9 mouse cellular contexts compared by ENCODE assay signal in the genomic region with DNA sequence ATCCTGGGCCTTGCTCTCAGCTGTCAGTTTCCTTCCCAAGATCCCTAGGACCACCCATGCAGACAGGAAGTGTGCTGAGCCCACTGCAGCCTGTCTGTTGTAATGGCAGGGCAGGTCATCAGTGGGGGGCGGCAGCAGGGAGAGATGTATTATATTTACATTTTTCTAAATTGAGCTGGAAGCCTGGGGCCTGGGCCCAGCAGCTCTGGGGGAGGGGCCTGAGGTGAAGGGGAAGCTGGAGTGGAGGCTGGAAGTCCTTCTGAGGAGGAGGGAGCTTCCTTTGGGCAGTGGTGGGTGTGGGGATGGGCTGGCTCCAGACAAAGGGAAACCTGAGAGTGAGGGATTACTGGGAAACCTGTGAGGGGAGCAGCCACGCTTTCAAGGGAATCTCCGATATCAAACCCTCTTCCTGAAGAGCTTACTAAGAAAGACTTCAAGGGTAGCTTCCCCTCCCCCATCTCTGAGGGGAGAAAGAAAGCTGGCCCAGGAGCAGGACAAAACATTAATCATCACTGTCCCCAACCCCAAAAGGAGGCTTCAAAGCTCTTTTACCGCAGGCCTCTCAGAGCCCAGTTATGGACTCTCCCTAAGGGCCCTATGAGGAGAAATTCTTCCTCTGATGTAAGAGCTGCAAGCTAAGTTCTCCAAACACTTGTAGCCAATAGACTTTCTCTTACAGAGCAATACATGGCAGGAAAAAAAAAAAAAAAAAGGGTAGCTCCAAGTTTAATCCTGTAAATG.
A peak's percentile ranks its signal among the peaks of the same experiment; 100 is the strongest.
DNase-seq lines count a peak whose midpoint lies in the region; ATAC-seq and TF ChIP-seq lines count a peak whose summit lies in the region.
"Had no signal": no experiment of that assay in that cellular context is flagged by ENCODE, and none has a peak within 500 bp of the region (broad histone marks: within the 10 kb centered on the region; RNA-seq: fewer than 3 reads in every experiment).

No protein-coding gene starts in this region.

- H3K4me1 ChIP-seq in lung, adult 2 months (ENCODE audit: control insufficient read depth, insufficient read depth, low read length): peaks cover 12% of the 10 kb centered on the region
- H3K4me1 ChIP-seq in intestine, embryonic 16.5 days (ENCODE audit: control insufficient read depth, insufficient read depth, low read length): peaks cover 17% of the 10 kb centered on the region
- H3K4me1 ChIP-seq in stomach, embryonic 14.5 days (ENCODE audit: control insufficient read depth, insufficient read depth, low read length): peaks cover 17% of the 10 kb centered on the region
- H3K4me1 ChIP-seq: hindbrain, embryonic 13.5 days had no signal

- no peak overlapping the region for H3K4me2 ChIP-seq in intestine, embryonic 16.5 days (ENCODE audit: low read depth, low read length)
- H3K4me2 ChIP-seq in stomach, embryonic 14.5 days (replicated peaks; ENCODE audit: low read depth, low read length): peak overlapping the region; percentile 13; the same call in 1 of the 2 replicates
- H3K4me2 ChIP-seq: hindbrain, embryonic 13.5 days had no signal

- 45% methylated on average over 4 of the region's 4 CpGs for WGBS in lung, adult 2 months
- WGBS in intestine, embryonic 16.5 days: 13% methylated on average over 4 of the region's 4 CpGs
- WGBS in stomach, embryonic 14.5 days: 3% methylated on average over 4 of the region's 4 CpGs

- H3K36me3 ChIP-seq in intestine, embryonic 16.5 days (ENCODE audit: control insufficient read depth, insufficient read depth, low read length): no peaks in the 10 kb centered on the region
- no peaks in the 10 kb centered on the region for H3K36me3 ChIP-seq in stomach, embryonic 14.5 days (ENCODE audit: control insufficient read depth, insufficient read depth, low read length)
- H3K36me3 ChIP-seq: hindbrain, embryonic 13.5 days had no signal

- H3K4me3 ChIP-seq in lung, adult 2 months (replicated peaks; ENCODE audit: extremely low read depth, low read depth, low read length): no peak overlapping the region
- no peak overlapping the region for H3K4me3 ChIP-seq in intestine, embryonic 16.5 days (ENCODE audit: low read length)
- no peak overlapping the region for H3K4me3 ChIP-seq in stomach, embryonic 14.5 days (ENCODE audit: low read depth, low read length)
- H3K4me3 ChIP-seq: hindbrain, embryonic 13.5 days had no signal

- no peak for TF ChIP-seq POLR2A in lung, adult 2 months (IDR thresholded peaks at IDR 0.05; ENCODE audit: borderline replicate concordance, extremely low read depth, low read depth, low read length)

- DNase-seq in adrenal gland, postnatal 36 days: peak; percentile 9 to 27
- DNase-seq in adrenal gland, postnatal 25 days: no peak
- DNase-seq in lung, postnatal 10 days: peak; percentile 59
- DNase-seq in lung, adult 2 months: no peak
- no peak for DNase-seq in right cerebral cortex, postnatal 10 days (ENCODE audit: low spot score in 2 of 2)

- peak; percentile 79 for ATAC-seq in intestine, embryonic 16.5 days
- ATAC-seq in stomach, embryonic 14.5 days (ENCODE audit: insufficient number of reproducible peaks, insufficient read depth, low FRiP score, low read depth): peak; percentile 85
- ATAC-seq in inflammation-experienced regulatory T-cells, adult 6 months: no peak

- no peak overlapping the region for H3K9ac ChIP-seq in intestine, embryonic 16.5 days (ENCODE audit: low read depth, low read length)
- no peak overlapping the region for H3K9ac ChIP-seq in stomach, embryonic 14.5 days (replicated peaks; ENCODE audit: low read depth, low read length)
- H3K9ac ChIP-seq: hindbrain, embryonic 13.5 days had no signal

- no peaks in the 10 kb centered on the region for H3K27me3 ChIP-seq in intestine, embryonic 16.5 days (replicated peaks; ENCODE audit: control insufficient read depth, insufficient read depth, low read length)
- H3K27me3 ChIP-seq in stomach, embryonic 14.5 days (ENCODE audit: control insufficient read depth, insufficient read depth, low read length): no peaks in the 10 kb centered on the region
- H3K27me3 ChIP-seq: hindbrain, embryonic 13.5 days had no signal

- TF ChIP-seq CTCF in lung, adult 2 months (IDR thresholded peaks at IDR 0.05; ENCODE audit: insufficient read depth, low read length): no peak

- no peaks in the 10 kb centered on the region for H3K9me3 ChIP-seq in intestine, embryonic 16.5 days (ENCODE audit: control insufficient read depth, low read length)
- H3K9me3 ChIP-seq in stomach, embryonic 14.5 days (ENCODE audit: control insufficient read depth, low read depth, low read length): no peaks in the 10 kb centered on the region
- H3K9me3 ChIP-seq: hindbrain, embryonic 13.5 days had no signal

- peak overlapping the region; percentile 73 for H3K27ac ChIP-seq in intestine, embryonic 16.5 days (ENCODE audit: low read length)
- peak overlapping the region; percentile 52 for H3K27ac ChIP-seq in stomach, embryonic 14.5 days (ENCODE audit: low read length)
- H3K27ac ChIP-seq: hindbrain, embryonic 13.5 days had no signal

Comparison
In these comparisons a context has a peak if more than half of its experiments do, and no peak if none do; other contexts are left out.
1. DNase-seq: peak in adrenal gland, postnatal 36 days (2 of 2) and lung, postnatal 10 days (single experiment); none in adrenal gland, postnatal 25 days (single experiment), lung, adult 2 months (single experiment) and right cerebral cortex, postnatal 10 days (0 of 2).